Mouse (Mus musculus): ENCODE data around the gene Elp4. TPM values are rescaled to one million over a fixed set of nuclear protein-coding genes. Genes with fewer than 3 reads are reported as not detected.

The Elp4 gene
- total RNA-seq, 4 experiments from 2014 or later, result 13.5 to 23.1 (median 16.5) TPM

DNA sequence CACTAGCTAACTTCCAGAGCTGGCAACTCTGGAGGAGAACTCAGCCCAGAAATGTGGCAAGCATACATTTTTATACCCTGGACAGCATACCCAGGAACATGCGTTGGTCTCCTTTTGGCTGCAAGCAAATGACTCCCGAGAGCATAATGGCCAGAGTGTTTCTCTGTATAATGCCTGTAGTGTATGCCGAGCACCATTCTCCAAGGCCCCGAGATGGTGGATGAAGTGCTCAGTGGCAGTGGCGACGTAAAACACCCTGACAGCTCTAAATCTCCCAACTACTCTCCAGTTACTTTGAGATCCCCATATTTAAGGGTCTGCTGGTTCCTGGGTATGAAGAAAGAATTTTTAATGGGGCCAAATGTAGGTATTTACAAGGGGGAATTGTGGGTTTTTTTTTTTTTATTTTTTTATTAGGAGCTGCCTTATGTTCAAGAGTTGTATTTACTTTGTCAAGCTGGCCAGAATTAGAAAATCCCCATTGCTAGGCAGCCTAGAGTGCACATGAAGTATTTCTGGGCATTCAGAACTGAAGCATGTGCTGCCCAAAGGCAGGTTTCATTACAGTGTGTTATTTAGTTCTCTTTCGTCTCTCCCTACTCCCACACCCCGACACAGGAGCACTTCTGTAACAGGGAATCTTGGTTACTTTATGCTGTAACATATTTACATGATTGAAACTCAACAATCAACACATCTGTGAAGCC lies 188.8 kb downstream of the Elp4 start:
- DNase-seq, result no peak

DNA sequence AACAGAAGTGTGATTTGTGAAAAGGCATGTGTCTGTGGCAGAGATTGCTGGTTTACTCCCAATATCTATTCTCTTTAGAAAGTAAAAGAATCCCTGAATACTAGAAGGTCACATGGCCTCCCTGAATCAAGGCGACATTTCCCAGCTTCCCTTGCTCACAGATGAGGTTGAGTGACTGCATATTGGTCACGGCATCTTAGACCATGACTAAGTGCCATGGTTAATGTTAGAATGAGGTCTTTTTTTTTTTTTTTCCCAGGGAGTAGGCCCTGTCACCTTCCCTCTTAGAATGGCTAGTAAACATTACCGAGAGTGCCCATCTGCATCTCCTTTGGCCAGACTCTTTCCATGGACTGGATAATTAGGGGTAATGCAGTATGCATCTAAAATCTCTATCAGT lies 193.9 kb downstream of the Elp4 start:
- no peak for DNase-seq

DNA sequence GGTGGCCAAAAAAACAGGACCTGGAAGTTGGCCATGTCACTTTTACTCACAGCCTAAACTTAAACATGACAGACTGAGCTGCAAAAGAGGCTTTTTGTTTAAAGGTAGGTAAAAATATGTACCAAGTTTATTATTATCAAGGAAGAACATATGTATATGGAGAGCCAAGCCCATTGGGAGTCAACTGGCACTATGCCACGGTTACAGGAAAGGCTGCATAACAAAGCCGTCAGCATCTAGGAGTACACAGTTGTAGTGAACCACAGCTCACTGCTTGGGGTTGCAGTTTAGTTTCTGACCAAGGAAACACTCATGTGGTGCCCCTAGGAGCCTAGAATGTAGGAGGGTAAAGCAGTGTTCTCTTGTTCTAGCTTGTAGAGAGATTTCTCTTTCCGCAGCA lies 195.2 kb downstream of the Elp4 start:
- no peak for DNase-seq

DNA sequence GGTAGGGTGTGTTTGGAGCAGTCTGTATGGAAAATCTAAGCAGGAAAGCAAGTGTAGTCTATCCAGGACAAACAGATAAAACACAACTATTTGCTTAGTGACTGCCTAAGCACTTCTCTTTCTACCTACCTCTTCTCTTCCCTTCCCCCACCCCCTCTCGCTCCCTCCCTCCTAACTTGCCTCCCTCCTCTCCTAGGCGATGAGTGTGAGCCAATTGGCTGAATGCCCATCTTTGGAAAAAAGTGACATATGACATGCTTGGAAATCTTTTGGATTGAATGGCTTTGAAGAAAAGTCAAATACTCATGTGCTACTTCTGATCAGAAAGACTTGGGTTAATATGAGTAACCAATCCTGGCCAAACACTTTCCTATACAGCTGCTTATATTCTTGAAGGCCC lies 199.0 kb downstream of the Elp4 start:
- no peak for DNase-seq

DNA sequence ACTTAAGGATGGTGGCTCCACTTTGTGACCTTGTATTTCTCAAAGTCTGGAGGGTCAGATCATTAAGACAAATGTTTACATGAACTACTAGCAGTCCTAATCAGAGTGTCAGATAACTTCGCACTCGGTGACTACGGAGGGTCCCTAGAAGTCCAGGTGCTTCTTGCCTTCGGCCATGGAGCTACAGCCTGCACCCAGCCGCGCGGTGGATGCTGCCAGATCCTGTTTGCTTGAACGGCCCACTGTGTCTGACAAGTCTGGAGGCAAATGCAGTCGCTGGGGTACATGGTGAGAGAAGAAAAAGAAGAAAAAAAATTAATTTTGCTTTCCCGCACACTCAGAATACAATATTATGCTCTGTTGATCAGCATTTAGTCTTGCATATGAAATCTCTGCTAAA lies 201.8 kb downstream of the Elp4 start:
- no peak for DNase-seq

DNA sequence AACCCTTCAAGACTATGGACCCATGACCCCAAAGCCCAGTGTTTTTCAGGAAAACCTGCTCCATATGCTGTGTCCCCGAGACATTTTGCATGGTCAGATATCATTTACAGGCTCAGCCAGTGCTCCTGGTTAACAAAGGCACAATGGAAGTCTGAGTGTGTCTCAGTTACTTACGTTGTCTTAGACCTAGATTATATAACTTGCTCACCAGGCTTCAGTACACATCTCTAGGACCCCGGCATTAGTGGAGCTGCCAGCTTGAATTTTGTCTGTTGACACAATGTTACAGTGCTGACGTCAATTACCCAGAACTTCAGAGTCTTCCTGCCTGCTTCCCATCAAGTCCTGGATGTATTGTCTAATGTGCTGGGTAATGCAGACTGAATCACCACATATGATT lies 202.6 kb downstream of the Elp4 start:
- no peak for DNase-seq

DNA sequence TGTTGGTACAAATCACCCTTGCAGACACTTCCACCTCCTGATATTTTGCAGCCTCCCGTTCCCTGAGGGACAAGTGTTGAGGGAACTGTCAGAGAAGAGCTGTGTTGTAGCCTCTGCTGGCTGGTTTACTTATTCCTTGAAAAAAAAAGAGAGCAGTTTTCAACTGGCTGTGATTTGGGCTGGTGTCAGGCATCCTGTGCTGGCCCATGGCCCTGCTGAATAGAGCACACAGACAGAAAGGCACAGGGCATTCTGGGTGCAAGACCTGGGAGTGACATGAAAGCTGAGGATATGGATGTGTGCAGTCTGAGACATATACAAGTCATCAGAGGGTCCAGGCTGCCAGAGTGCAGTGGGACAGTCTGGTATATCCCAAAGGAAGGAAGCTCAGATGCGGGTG lies 205.7 kb downstream of the Elp4 start:
- no peak for DNase-seq

DNA sequence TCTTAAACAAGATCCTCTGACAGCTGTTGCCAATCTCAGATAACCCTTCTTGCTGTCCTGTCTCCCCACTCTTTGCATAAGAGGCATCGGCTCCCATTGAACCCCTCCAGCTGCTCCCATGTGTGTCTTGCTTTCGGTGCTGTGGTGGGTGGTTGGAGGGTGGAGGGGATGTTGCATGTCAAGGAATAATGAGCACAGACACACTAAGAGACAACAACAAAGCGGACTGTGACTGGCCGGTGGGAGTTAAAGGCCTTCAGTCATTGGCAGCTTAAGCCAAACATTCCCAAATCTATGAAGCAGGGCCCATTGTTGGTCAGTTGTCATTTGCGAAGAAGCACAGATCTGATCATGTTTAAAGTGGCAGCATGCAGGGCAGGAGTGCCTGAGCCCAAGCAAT lies 206.6 kb downstream of the Elp4 start:
- no peak for DNase-seq

DNA sequence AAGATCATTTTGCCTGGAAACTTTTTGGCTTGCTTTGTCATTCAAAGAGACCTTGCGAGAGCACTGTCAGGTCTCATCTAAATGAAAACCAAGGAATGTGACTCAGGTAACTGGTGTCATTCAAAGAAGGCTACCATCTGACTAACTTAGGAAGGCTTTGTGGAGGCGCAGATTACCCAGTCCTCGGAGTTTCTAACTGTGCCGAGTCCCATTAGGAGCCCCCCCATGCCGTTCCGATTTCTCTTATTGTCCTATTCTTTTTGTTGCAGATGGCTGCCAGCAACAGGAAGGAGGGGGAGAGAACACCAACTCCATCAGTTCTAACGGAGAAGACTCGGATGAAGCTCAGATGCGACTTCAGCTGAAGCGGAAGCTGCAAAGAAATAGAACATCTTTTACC lies 213.1 kb downstream of the Elp4 start:
- DNase-seq, result no peak

DNA sequence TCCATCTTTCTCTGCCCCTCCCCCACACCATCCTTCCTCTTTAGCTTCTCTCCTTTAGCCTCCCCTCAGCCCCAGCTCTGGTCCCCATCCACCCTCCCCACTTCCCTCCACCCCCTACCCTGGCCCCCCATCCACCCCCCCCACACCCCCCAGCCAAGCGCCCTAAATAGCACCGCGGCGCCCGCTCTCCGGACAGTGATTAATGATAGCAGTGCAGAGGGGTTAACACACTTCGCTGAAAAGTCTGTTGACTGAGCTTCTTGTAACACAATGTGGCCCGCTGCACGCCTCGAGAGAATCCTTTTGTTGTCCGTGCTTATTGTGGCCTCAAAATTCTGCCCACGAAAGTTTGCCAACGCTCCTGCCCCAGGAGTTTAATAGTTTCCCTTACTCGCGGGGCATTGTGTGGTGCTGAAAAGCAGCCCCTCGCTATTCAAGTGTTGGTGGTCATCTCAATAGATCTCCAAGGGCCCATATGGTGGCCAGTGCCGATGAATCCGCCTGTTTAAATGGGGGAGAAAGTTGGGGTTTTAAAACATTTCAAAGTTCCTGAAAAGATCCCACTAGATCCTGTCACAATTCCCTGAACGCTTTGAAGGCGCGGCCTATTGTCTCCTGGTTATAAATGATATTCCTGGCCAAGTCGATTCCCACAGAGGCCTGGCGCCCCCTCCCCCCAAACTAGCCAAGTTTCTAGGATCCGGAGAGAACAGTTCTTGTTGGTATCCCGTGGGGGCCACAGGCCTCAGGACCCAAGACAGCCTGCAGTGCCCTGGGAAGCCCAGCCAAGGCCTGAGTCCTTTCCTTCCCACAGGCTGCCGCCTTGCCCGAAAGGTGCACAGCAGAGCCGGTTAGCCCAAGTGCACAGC lies 214.4 kb downstream of the Elp4 start:
- DNase-seq, result no peak

DNA sequence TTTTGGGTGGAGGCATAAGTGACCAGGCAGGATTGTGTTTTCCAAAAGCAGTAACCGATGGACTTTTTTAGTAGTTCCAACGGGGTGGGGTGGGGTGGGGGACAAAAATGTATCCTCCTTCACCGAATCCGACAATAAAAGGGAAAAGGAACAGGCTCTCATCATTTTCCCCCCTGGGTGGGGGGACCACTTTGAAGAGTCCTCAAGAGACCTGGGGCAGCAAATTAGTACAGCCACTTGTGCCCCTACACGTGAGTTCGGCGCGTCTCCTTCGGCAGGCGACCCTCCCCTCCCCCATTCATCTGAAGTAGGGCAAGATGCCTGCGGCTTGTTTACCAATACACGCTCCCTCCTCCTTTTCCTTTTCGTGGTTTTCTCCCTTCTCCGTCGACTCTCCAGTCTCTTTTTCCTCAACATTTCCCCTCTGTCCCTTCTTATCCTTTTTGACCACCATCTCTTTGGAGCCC lies 215.0 kb downstream of the Elp4 start:
- DNase-seq, result no peak

DNA sequence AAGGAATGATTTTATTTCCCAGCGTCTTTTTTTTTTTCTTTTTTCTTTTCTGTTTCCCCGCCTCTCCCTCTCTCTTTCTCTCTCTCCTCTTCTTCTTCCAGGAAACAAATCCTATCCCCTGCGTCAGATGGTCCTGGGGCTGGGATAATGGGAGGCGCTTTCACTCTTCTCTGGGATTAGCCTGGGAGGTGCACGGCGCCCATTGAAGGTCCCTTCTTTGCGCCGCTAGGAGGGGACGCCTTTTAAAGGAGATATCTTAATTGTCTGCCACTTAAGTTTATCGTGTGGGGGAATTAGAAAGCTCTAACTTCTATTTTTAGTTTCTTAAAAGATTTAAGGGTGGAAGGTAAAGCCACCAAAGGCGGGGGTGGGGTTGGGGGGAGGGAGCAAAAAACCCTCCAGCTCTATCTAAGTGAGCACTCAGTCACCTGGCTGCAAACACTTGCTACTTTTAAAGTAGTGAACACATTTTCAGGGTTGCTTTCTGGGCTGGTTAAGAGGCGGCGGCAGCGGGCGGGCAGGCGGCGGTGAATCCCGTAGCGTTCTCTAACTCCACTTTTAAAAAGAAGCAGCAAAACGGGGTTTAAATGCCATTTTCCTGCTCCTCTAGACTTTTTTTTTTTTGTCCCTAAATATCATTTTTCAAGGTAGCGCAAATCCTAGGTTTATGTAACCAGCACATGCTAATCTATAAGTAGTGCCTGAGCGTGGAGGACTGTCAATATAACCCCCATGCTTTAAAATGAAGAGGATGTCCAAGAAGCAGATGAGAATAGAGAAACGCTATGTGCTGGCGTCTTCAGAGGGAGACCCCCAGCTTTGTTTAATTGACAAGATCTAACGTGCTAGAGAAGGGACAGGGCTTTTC lies 215.7 kb downstream of the Elp4 start:
- DNase-seq, result no peak

DNA sequence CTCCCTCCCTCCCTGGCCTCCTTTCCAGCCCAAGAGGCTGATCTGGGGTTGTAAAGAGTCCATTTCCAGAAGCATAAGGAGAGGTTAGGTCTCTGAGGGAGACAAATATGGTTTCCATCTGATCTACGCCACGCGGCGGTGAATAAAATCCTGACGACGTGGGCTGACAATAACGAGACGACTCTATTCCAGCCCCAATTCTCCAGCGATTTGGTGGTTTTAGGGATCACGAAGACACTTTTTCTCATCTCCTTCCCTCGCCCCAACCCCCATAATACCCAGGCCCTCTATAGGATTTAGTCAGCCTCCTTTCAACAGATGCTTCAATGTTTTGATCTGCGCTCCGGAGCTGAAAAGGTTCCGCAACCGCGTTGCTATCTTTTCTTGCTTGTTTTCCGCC lies 216.4 kb downstream of the Elp4 start:
- DNase-seq, result no peak

DNA sequence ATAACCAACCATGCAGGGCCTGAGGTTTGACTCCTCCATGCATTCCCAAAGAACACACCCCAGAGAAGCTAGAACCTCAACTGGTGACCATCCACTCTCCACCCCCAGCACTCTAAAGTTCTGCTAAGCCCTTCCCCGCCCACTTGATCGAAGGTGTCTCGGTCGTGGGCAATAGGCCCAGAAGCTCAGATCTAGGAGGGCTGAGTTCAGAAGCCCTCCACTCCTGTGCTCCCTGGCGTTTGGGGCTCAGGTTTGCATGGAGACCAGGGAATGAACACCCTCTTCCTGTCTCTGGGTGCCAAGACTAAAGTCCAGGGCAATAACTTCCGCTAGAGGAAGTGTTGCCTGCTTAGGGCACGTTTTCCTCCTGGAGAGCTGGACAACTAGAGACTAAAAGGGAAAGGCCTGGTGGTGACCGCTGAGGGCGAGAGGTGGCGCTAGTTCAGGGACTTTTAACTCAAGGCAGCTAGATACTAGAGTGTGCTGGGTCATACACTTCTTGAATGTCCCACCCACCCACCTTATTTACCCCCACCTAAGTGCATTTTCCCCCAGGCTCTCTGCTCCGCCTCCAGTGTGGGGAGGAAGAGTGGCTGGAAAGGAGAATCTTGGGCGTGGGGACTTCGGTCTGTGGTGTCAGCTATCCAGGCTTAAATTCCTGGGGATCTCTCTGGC lies 216.9 kb downstream of the Elp4 start:
- no peak for DNase-seq

DNA sequence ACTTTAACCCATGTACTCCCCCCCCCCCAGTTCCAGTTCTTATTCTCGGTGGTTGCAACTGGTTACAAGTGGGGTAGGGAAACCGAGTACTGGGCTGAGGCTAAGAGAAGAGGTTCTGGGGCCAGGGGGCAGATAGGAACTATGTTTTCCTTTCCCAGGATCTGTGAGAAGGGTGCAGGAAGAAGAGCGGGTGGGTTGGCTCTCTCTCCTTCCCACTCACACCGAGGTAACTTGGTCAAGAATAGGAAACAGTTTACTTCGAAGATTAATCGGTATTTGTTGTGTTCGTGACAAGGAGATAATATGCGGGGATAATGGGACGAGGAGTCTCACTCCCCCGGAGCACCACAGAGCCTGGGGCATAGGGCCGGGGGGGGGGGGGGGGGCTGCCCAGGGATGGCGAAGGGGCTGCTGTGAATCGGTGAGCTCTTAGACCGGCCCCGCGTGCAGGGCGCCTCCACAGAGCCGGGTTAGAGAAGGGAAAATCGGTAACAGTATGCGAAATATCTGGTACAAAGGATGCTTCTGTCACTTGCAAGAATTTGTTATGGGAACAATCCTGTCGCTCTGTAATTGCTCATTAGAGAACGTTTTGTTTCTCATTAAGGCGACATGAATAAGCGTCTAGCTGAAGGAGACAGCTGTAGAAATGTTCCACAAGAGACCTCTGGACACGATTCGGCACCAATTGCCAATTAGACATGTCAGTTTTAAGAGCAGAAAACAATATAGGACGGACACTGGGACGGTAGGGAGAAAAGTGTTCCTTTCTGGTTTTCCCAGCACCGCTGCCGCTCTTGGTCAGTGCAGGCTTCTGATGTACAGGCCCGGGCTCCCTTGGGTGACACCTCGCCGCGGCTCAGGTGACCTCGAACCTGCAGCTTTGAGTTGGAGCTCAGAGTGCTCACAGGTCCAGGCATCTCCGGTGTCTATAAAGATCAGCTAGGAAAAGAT lies 217.7 kb downstream of the Elp4 start:
- no peak for DNase-seq

DNA sequence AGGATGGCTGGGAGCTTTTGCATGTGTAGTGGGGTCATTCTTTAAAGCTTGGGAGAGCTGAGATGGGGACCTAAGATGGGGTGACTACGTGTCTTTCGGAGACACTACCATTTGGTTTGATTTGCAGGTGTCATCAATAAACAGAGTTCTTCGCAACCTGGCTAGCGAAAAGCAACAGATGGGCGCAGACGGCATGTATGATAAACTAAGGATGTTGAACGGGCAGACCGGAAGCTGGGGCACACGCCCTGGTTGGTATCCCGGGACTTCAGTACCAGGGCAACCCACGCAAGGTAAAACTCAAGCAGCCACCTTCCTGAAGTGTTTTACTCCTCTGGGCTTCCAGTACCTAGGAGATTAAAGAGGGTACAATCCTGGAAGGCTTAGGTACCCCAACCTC lies 218.7 kb downstream of the Elp4 start:
- DNase-seq, result no peak

DNA sequence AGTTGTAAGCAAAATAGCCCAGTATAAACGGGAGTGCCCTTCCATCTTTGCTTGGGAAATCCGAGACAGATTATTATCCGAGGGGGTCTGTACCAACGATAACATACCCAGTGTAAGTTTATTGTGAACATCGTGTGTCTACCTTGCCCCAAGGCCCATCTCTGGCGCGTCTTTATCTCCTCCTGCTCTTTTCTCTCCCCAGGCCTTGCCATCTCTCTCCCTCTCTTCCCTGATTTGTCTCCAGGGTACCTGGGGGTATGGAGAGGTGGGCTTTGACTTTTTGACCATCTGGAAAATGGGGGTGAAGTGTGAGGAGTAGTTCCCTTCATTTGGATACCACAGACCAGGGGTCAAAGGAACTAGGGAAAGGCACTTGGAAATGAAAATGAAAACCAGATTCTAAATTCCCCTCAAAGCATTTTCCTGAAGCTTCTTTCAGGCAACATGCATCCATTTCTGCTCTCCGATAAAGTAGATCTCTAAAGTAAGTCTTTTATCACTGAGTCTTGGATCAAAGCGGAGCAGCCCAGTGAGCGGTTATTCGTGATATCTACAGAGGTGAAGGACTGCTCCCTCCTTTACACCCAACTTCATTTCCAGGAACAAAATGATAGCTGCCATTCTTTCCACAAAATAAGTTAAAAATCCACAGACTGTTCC lies 219.2 kb downstream of the Elp4 start:
- DNase-seq, result no peak

DNA sequence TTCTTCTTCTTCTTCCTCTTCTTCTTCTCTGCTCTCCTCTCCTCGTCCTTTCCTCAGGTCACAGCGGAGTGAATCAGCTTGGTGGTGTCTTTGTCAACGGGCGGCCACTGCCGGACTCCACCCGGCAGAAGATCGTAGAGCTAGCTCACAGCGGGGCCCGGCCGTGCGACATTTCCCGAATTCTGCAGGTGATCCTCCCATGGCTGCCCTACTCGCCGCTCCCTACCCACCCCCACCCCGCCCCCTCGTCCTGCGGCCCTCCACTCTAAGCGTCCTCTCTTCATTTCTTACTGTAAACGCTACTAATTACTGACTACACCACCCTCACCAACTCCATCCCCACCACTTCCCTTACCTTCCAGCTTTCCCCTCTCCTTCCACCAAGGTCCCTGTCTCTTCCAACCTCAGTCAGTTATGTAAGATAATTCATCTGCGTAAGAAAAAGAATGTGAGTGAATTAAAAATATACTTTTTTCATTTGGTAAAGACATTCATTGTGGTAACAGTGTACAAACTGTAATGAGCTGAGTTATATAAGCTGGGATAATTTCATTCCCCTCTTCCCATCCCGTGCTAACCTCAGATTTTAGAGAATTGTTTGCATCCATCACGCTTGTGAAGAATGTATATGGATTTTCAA lies 220.5 kb downstream of the Elp4 start:
- no peak for DNase-seq

DNA sequence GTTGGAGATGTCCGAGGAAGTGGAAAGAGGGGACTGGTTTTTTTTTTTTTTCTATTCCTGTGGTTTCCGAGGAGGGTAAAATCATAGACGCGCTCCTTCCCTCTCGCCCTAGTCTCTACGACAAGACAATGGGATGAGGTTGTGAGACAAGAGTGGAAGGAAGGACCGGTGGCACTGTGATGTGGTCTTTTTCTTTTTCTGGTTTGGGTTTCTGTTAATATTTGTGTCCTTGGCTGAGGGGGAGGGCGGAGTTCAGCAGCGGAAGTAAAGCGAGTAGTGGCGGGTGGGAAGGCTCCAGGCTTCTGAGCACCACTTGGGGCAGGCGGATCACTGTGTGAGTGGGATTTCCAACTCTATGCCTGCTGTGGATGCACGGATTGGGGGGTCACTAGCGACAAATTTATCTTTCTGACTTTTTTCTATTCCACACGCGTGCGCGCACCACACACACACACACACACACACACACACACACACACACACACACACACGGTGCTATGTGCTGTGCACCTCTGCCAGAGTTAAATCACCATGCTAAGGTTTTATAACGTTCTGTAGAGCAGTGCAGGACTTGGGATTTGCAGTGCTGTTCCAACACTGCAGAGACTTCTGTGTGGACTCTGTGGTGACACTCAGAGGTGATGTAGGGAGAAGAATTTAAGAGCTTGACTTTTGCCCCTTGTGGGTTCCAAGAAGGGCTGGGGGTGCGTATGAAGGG lies 221.6 kb downstream of the Elp4 start:
- DNase-seq, result no peak
